Mouse (Mus musculus) bone marrow, adult 2 months (tissue): Measurements from ENCODE around the gene Kcnk1. TPM values are rescaled to one million over a fixed set of nuclear protein-coding genes. Genes with fewer than 3 reads are reported as not detected.

Experiments used
- H3K27ac ChIP-seq: fragments of 200-500 bp; 2 replicates; pipeline ENCODE4 v1.5.1; 2012; ENCODE audit warnings: low read depth, mild to moderate bottlenecking, control low read depth, inconsistent platforms, low read length; ENCODE audit not compliant: control insufficient read depth, poor library complexity, insufficient read depth
- H3K4me1 ChIP-seq: fragments of 200-500 bp; 2 replicates; pipeline ENCODE4 v1.6.1; 2011; ENCODE audit warnings: low read length; ENCODE audit not compliant: control insufficient read depth, insufficient read depth
- H3K4me3 ChIP-seq: fragments of 200-500 bp; replicated peaks from 2 replicates; pipeline ENCODE3; 2011; ENCODE audit warnings: mild to moderate bottlenecking, low read depth, low read length, control low read depth; ENCODE audit not compliant: control insufficient read depth
- CTCF ChIP-seq: fragments of 200-500 bp; IDR thresholded peaks from 2 replicates; pipeline ENCODE4 v1.5.1; 2011; ENCODE audit warnings: low read length, control low read depth; ENCODE audit not compliant: control insufficient read depth, insufficient read depth
- POLR2A ChIP-seq: fragments of 200-500 bp; IDR thresholded peaks from 2 replicates; pipeline ENCODE4 v1.6.1; 2011; ENCODE audit warnings: low read depth, mild to moderate bottlenecking, control low read depth, low read length, borderline replicate concordance; ENCODE audit not compliant: control insufficient read depth
- whole genome bisulfite sequencing: fragments of 180-500 bp; shearing (Covaris S2); methylation state at CpG from one replicate; pipeline ENCODE4 v1.1.7; 2018; 5-methylcytosine and 5-hydroxymethylcytosine counted together
- polyA plus RNA-seq: library from polyadenylated mRNA; stranded (reverse); fragments of >200 nt; gene quantifications from 2 replicates; pipeline ENCODE4 v1.2.4, GENCODE M21; 2011; ENCODE audit warnings: low replicate concordance; ENCODE audit not compliant: missing spikeins, insufficient read depth, insufficient read length

The Kcnk1 gene
- polyA plus RNA-seq, 1 experiment: not detected

- 79% methylated on average over 11 of the region's 11 CpGs for WGBS
- Histone ChIP-seq H3K4me3 (no peak overlapping the region), H3K4me1 (no peaks in the 10 kb centered on the region), H3K27ac (no peak overlapping the region)
- TF ChIP-seq CTCF (no peak), POLR2A (no peak)
Observed at GRCm38 (mm10) chr8:126006310-126006990, 11.5 kb downstream of the Kcnk1 start.

- Histone ChIP-seq H3K27ac (no peak overlapping the region), H3K4me1 (no peaks in the 10 kb centered on the region), H3K4me3 (no peak overlapping the region)
- 79% methylated on average over 19 of the region's 19 CpGs for WGBS
- TF ChIP-seq POLR2A: no peak
- no peak for TF ChIP-seq CTCF
Observed at GRCm38 (mm10) chr8:126007538-126008330, 12.8 kb downstream of the Kcnk1 start.

GRCm38 (mm10) chr8:126008945-126009344 lies 14.0 kb downstream of the Kcnk1 start:
- Histone ChIP-seq H3K4me1 (no peaks in the 10 kb centered on the region), H3K4me3 (no peak overlapping the region), H3K27ac (no peak overlapping the region)
- 83% methylated on average over 2 of the region's 2 CpGs for WGBS
- TF ChIP-seq CTCF (no peak), POLR2A (no peak)

- 61% methylated on average over 3 of the region's 3 CpGs for WGBS
- H3K4me3 ChIP-seq: no peak overlapping the region
- TF ChIP-seq POLR2A: no peak
- no peak for TF ChIP-seq CTCF
Observed at GRCm38 (mm10) chr8:126010900-126011299, 15.9 kb downstream of the Kcnk1 start.

GRCm38 (mm10) chr8:126012334-126012733 lies 17.4 kb downstream of the Kcnk1 start:
- Histone ChIP-seq H3K27ac (no peak overlapping the region), H3K4me3 (no peak overlapping the region)
- WGBS: 76% methylated on average over 6 of the region's 6 CpGs

More at GRCm38 (mm10) chr8:126010900-126011299, 15.9 kb downstream of the Kcnk1 start:
- Histone ChIP-seq H3K27ac (no peak overlapping the region), H3K4me1 (no peaks in the 10 kb centered on the region)

GRCm38 (mm10) chr8:126013646-126014045 lies 18.7 kb downstream of the Kcnk1 start:
- H3K4me3 ChIP-seq: no peak overlapping the region
- TF ChIP-seq POLR2A (no peak), CTCF (no peak)
- 83% methylated on average over 5 of the region's 5 CpGs for WGBS
- H3K27ac ChIP-seq: no peak overlapping the region
- no peaks in the 10 kb centered on the region for H3K4me1 ChIP-seq

More at GRCm38 (mm10) chr8:126012334-126012733, 17.4 kb downstream of the Kcnk1 start:
- TF ChIP-seq POLR2A (no peak), CTCF (no peak)
- no peaks in the 10 kb centered on the region for H3K4me1 ChIP-seq

GRCm38 (mm10) chr8:126021932-126022331 lies 27.0 kb downstream of the Kcnk1 start:
- Histone ChIP-seq H3K4me3 (no peak overlapping the region), H3K27ac (no peak overlapping the region), H3K4me1 (no peaks in the 10 kb centered on the region)
- 79% methylated on average over 8 of the region's 8 CpGs for WGBS
- TF ChIP-seq POLR2A (no peak), CTCF (no peak)

GRCm38 (mm10) chr8:126023706-126024305 lies 28.8 kb downstream of the Kcnk1 start:
- H3K4me1 ChIP-seq: no peaks in the 10 kb centered on the region
- WGBS: 53% methylated on average over 3 of the region's 3 CpGs
- no peak overlapping the region for H3K27ac ChIP-seq
- TF ChIP-seq POLR2A (no peak), CTCF (no peak)
- no peak overlapping the region for H3K4me3 ChIP-seq
